Mouse (Mus musculus) regulatory T cell (primary cell): Measurements from ENCODE around the gene Rbm14.
"Not testable (repeated sequence)": the region's sequence is repeated elsewhere in the genome, so short reads cannot be mapped to it uniquely, and the experiment has no call there.

ENCODE experiments used
- in situ Hi-C: fragments of 300-600 bp; cut with MboI, MseI; formaldehyde crosslinking; loops from one replicate; pipeline ENCODE4 v1.15.1; 2025; ENCODE audit warnings: high pct_unique_total_duplicates

Rbm14 gene

GRCm38 (mm10) chr19:4813015-4813414, 1.6 kb upstream of the Rbm14 start:
- in situ Hi-C loops: loop anchor here (10.0 kb wide), 1 partner anchor 282 kb away; the partner anchor contains the start of gene Cnih2

GRCm38 (mm10) chr19:4812334-4812949, 1.0 kb upstream of the Rbm14 start:
- in situ Hi-C loops: loop anchor here (10.0 kb wide), 1 partner anchor 282 kb away; the partner anchor contains the start of gene Cnih2

GRCm38 (mm10) chr19:4811909-4812242, 442 bp upstream of the Rbm14 start:
- in situ Hi-C loops: loop anchor here (10.0 kb wide), 1 partner anchor 283 kb away; the partner anchor contains the start of gene Cnih2

GRCm38 (mm10) chr19:4810746-4811062, 730 bp downstream of the Rbm14 start:
- in situ Hi-C loops: loop anchor here (10.0 kb wide), 1 partner anchor 284 kb away; the partner anchor contains the start of gene Cnih2

- in situ Hi-C loops: loop anchor here (10.0 kb wide), 1 partner anchor 284 kb away; the partner anchor contains the start of gene Cnih2
Observed at GRCm38 (mm10) chr19:4810309-4810708, 1.1 kb downstream of the Rbm14 start.

GRCm38 (mm10) chr19:4803283-4803682, 8.2 kb downstream of the Rbm14 start:
- in situ Hi-C loops: no loop called here

GRCm38 (mm10) chr19:4802691-4803091, 8.7 kb downstream of the Rbm14 start:
- in situ Hi-C loops: no loop called here

GRCm38 (mm10) chr19:4799083-4799482, 12.4 kb downstream of the Rbm14 start:
- in situ Hi-C loops: no loop called here

GRCm38 (mm10) chr19:4797846-4798245, 13.6 kb downstream of the Rbm14 start:
- in situ Hi-C loops: no loop called here

- in situ Hi-C loops: no loop called here
Observed at GRCm38 (mm10) chr19:4795929-4796328, 15.5 kb downstream of the Rbm14 start.

GRCm38 (mm10) chr19:4793831-4794422, 17.5 kb downstream of the Rbm14 start, which contains the start of gene Rbm4:
Rbm4 (minus strand) TSS chr19:4793901.
- in situ Hi-C loops: loop anchor here (5.0 kb wide), 1 partner anchor 37 kb away; the partner anchor contains the start of gene Rbm4b

GRCm38 (mm10) chr19:4793281-4793830, 18.1 kb downstream of the Rbm14 start:
- in situ Hi-C loops: loop anchor here (5.0 kb wide), 1 partner anchor 36 kb away; the partner anchor contains the start of gene Rbm4b

- in situ Hi-C loops: no loop called here
Observed at GRCm38 (mm10) chr19:4786313-4786712, 25.1 kb downstream of the Rbm14 start.

- in situ Hi-C loops: no loop called here
Observed at GRCm38 (mm10) chr19:4785206-4785605, 26.2 kb downstream of the Rbm14 start.

GRCm38 (mm10) chr19:4782891-4783290, 28.5 kb downstream of the Rbm14 start:
- in situ Hi-C loops: no loop called here

GRCm38 (mm10) chr19:4772785-4773184, 38.6 kb downstream of the Rbm14 start:
- in situ Hi-C loops: no loop called here

- in situ Hi-C loops: no loop called here
Observed at GRCm38 (mm10) chr19:4767507-4768148, 43.8 kb downstream of the Rbm14 start.

- in situ Hi-C loops: no loop called here
Observed at GRCm38 (mm10) chr19:4762876-4763275, 48.6 kb downstream of the Rbm14 start.

GRCm38 (mm10) chr19:4760544-4760943, 50.9 kb downstream of the Rbm14 start:
- in situ Hi-C loops: not testable (repeated sequence)

GRCm38 (mm10) chr19:4756921-4757320, 54.5 kb downstream of the Rbm14 start:
- in situ Hi-C loops: loop anchor here (5.0 to 10.0 kb wide), 2 partner anchors 35 to 218 kb away; partner anchors contain the start of gene Rbm4

- in situ Hi-C loops: loop anchor here (5.0 to 10.0 kb wide), 2 partner anchors 36 to 218 kb away; partner anchors contain the start of gene Rbm4
Observed at GRCm38 (mm10) chr19:4756193-4756911, 55.1 kb downstream of the Rbm14 start, which contains the start of gene Rbm4b. Rbm4b (plus strand) TSS chr19:4756497.
